Mouse (Mus musculus) limb, embryonic 10.5 days (tissue): ENCODE data around the gene Ibsp. TPM values are rescaled to one million over a fixed set of nuclear protein-coding genes. Genes with fewer than 3 reads are reported as not detected.

Source experiments
- DNase-seq: peaks from one replicate; pipeline ENCODE4 v3.0.0-alpha.2; 2017; ENCODE audit warnings: low spot score
- H3K27ac ChIP-seq: fragments of 300-500 bp; sonication (generic); 2 replicates; pipeline ENCODE4 v1.5.1; 2016; ENCODE audit warnings: mild to moderate bottlenecking
- H3K27me3 ChIP-seq: fragments of 300-500 bp; sonication (generic); 2 replicates; pipeline ENCODE4 v1.6.1; 2016; ENCODE audit warnings: low read depth, mild to moderate bottlenecking; ENCODE audit not compliant: poor library complexity, severe bottlenecking
- H3K36me3 ChIP-seq: fragments of 300-500 bp; sonication (generic); 2 replicates; pipeline ENCODE4 v1.6.1; 2016; ENCODE audit warnings: mild to moderate bottlenecking, moderate library complexity
- H3K4me1 ChIP-seq: fragments of 300-500 bp; sonication (generic); 2 replicates; pipeline ENCODE4 v1.6.1; 2016
- H3K4me3 ChIP-seq: fragments of 300-500 bp; sonication (generic); 2 replicates; pipeline ENCODE4 v1.5.1; 2016; ENCODE audit warnings: mild to moderate bottlenecking, moderate library complexity
- H3K9me3 ChIP-seq: fragments of 300-500 bp; sonication (generic); replicated peaks from 2 replicates; pipeline ENCODE4 v1.6.1; 2016; ENCODE audit warnings: mild to moderate bottlenecking
- whole genome bisulfite sequencing: fragments of 180-500 bp; shearing (Covaris S2); methylation state at CpG from one replicate; pipeline ENCODE4 v1.1.7; 2016; 5-methylcytosine and 5-hydroxymethylcytosine counted together
- polyA plus RNA-seq: library from polyadenylated mRNA; unstranded; fragments of >200 nt; fragmentation: Nextera tagmentation; extraction: Ambion mirVana; gene quantifications from 2 replicates; pipeline ENCODE4 v1.2.1, GENCODE M21; 2016

Ibsp gene
- polyA plus RNA-seq, 1 experiment from 2014 or later = not detected

- no peak for DNase-seq
- Histone ChIP-seq H3K9me3 (no peaks in the 10 kb centered on the region), H3K4me3 (no peak overlapping the region), H3K27me3 (no peaks in the 10 kb centered on the region), H3K27ac (no peak overlapping the region), H3K4me1 (0 out of 2 replicates have a peak, but pooled peaks cover 3% of the 10 kb centered on the region), H3K36me3 (no peaks in the 10 kb centered on the region)
- WGBS = 86% methylated on average over 5 of the region's 5 CpGs
These were observed 31.1 kb downstream of the Ibsp start for GRCm38 (mm10) chr5:104330088-104330487.

DNA sequence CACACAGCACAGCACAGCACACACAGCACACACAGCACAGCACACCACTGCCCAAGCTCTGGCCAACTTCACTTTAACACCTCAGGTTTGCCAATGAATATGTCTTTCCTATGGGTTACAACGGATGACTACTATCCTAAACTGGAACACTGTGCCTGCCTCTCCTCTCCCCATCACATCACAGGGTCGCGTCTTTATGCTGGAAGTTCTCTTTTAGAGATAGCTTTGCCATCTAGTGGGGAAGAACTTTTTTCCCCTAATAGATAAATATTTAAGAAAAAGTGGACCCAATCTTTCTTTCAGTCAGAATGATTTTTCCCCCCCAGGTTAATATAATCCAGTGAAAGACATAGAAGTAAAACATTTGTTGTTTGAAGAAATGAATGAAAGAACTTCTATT, 33.3 kb downstream of the Ibsp start:
- 79% methylated on average over 3 of the region's 3 CpGs for WGBS
- no peaks in the 10 kb centered on the region for H3K27me3 ChIP-seq
- no peaks in the 10 kb centered on the region for H3K36me3 ChIP-seq
- H3K4me3 ChIP-seq = no peak overlapping the region
- no peak for DNase-seq
- no peaks in the 10 kb centered on the region for H3K9me3 ChIP-seq
- no peak overlapping the region for H3K27ac ChIP-seq
- 0 out of 2 replicates have a peak, but pooled peaks cover 3% of the 10 kb centered on the region for H3K4me1 ChIP-seq

DNA sequence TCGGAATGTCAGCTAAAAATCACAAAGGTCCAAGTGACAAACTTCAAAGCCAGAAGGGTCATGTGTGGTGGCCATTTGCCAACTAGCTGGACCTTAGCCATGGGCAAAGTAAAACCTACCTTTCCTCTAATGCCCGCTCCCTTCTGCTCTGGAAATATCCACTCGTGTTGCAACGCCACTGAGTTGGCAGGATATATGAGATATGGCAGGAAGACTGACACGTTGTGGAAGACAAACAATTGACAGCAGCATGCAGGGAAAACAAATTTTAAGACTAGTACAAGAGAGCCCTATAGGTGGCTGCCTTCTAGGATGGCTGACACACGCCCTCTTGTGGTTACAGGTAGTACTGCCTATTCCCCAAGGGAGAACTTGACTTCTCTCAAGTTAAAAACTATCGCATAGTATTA, 34.3 kb downstream of the Ibsp start:
- 50% methylated on average over 7 of the region's 7 CpGs for WGBS
- peak; percentile 54 for DNase-seq
- Histone ChIP-seq H3K9me3 (no peaks in the 10 kb centered on the region), H3K27me3 (0 out of 2 replicates have a peak, but pooled peaks cover 9% of the 10 kb centered on the region), H3K36me3 (no peaks in the 10 kb centered on the region), H3K4me1 (0 out of 2 replicates have a peak, but pooled peaks cover 3% of the 10 kb centered on the region), H3K27ac (no peak overlapping the region), H3K4me3 (no peak overlapping the region)

DNA sequence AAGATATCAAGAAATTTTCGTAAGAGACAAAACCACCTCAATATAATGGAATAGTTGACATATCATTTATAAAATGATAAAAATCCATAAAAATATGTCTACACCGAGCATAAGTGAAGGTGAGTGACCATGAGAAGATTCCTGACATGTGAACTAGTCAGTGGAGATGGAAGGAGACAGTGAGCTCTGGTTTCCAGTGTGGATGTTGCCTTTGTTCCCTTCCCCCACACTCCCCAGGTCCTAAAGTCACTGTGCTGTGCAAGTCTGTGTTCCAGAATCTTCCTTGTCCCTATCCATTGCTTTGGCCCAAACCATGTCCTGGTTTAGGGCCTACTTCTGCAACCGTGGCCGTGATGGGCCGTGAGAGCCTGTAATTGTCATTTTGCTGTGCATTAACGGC, 34.7 kb downstream of the Ibsp start:
- H3K36me3 ChIP-seq = no peaks in the 10 kb centered on the region
- 0 out of 2 replicates have a peak, but pooled peaks cover 3% of the 10 kb centered on the region for H3K4me1 ChIP-seq
- DNase-seq = no peak
- H3K4me3 ChIP-seq = no peak overlapping the region
- 0 out of 2 replicates have a peak, but pooled peaks cover 9% of the 10 kb centered on the region for H3K27me3 ChIP-seq
- no peak overlapping the region for H3K27ac ChIP-seq
- 84% methylated on average over 6 of the region's 6 CpGs for WGBS
- no peaks in the 10 kb centered on the region for H3K9me3 ChIP-seq

DNA sequence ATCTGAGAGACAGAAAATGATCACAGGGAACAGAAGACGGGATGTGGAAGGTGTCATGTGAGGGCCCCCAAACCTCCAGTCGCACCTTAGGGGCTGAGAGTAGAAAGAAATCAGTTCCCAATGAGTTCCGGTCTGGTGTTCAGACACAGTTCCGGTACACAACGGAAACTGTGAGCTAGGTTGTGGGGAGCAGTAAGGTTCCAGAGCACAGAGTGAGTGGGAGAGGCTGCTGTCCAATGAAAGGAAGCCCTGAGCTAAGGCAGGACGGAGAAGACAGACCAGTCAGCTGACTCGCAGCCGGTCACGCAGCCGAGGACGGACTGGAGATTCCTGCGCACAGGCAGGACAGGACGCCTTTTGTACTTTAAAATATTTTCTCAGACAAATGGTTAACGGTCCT, 35.5 kb downstream of the Ibsp start:
- H3K27ac ChIP-seq = no peak overlapping the region
- no peaks in the 10 kb centered on the region for H3K9me3 ChIP-seq
- 0 out of 2 replicates have a peak, but pooled peaks cover 9% of the 10 kb centered on the region for H3K27me3 ChIP-seq
- H3K36me3 ChIP-seq = no peaks in the 10 kb centered on the region
- H3K4me1 ChIP-seq = peaks cover 3% of the 10 kb centered on the region; the same call in 1 of the 2 replicates
- no peak for DNase-seq
- 87% methylated on average over 14 of the region's 14 CpGs for WGBS
- H3K4me3 ChIP-seq = no peak overlapping the region

GRCm38 (mm10) chr5:104335962-104336361, 37.0 kb downstream of the Ibsp start:
- DNase-seq = no peak
- H3K27ac ChIP-seq = no peak overlapping the region
- no peak overlapping the region for H3K4me3 ChIP-seq
- H3K27me3 ChIP-seq = 0 out of 2 replicates have a peak, but pooled peaks cover 9% of the 10 kb centered on the region
- WGBS = 90% methylated on average over 5 of the region's 5 CpGs
- H3K36me3 ChIP-seq = no peaks in the 10 kb centered on the region
- H3K4me1 ChIP-seq = peaks cover 10% of the 10 kb centered on the region; the same call in 1 of the 2 replicates
- no peaks in the 10 kb centered on the region for H3K9me3 ChIP-seq

DNA sequence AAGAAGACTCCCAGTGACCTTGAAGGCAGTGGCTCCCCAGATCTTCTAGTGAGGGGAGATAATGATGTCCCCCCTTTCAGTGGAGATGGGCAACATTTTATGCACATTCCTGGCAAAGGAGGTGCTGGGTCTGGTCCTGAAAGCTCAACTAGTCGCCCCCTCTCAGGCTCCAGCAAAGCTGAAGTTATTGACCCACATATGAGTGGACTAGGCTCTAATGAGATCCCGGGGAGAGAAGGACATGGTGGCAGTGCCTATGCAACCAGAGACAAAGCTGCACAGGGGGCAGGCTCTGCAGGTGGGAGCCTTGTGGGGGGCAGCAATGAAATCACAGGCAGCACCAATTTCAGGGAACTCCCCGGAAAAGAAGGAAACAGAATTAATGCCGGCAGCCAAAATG, 38.5 kb downstream of the Ibsp start:
- no peaks in the 10 kb centered on the region for H3K9me3 ChIP-seq
- no peak overlapping the region for H3K27ac ChIP-seq
- peaks cover 10% of the 10 kb centered on the region; the same call in 1 of the 2 replicates for H3K4me1 ChIP-seq
- H3K36me3 ChIP-seq = no peaks in the 10 kb centered on the region
- 0 out of 2 replicates have a peak, but pooled peaks cover 9% of the 10 kb centered on the region for H3K27me3 ChIP-seq
- no peak for DNase-seq
- no peak overlapping the region for H3K4me3 ChIP-seq
- WGBS = 86% methylated on average over 4 of the region's 4 CpGs

DNA sequence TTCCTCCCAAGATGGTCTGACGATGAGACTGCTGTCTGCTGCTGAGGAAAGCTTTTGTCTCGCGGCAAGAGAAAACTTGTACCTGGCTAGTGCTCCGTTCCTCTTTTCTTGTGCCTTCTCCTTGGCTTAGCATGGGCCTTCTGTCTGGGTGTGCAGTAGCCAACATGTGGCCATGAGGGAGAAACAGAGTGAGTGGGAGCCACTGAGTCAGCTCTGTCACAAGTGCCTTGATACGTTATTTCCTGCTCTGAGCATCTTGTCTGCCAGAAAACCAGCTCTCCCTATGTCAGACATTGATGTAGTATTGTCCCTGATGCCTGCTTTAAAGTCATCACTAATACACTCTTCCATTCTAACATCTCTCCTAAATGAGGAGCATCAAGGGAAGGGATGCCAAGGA, 40.0 kb downstream of the Ibsp start:
- Histone ChIP-seq H3K9me3 (no peaks in the 10 kb centered on the region), H3K27ac (no peak overlapping the region), H3K4me1 (peaks cover 7% of the 10 kb centered on the region; the same call in 1 of the 2 replicates), H3K36me3 (no peaks in the 10 kb centered on the region), H3K4me3 (no peak overlapping the region), H3K27me3 (0 out of 2 replicates have a peak, but pooled peaks cover 9% of the 10 kb centered on the region)
- DNase-seq = no peak
- 83% methylated on average over 5 of the region's 5 CpGs for WGBS

- H3K36me3 ChIP-seq = no peaks in the 10 kb centered on the region
- WGBS = 30% methylated on average over 14 of the region's 14 CpGs
- H3K27me3 ChIP-seq = 0 out of 2 replicates have a peak, but pooled peaks cover 9% of the 10 kb centered on the region
- peaks cover 7% of the 10 kb centered on the region; the same call in 1 of the 2 replicates for H3K4me1 ChIP-seq
- H3K9me3 ChIP-seq = no peaks in the 10 kb centered on the region
- no peak overlapping the region for H3K27ac ChIP-seq
- peak; percentile 59 for DNase-seq
- no peak overlapping the region for H3K4me3 ChIP-seq
These were observed 40.9 kb downstream of the Ibsp start for GRCm38 (mm10) chr5:104339706-104340512.

DNA sequence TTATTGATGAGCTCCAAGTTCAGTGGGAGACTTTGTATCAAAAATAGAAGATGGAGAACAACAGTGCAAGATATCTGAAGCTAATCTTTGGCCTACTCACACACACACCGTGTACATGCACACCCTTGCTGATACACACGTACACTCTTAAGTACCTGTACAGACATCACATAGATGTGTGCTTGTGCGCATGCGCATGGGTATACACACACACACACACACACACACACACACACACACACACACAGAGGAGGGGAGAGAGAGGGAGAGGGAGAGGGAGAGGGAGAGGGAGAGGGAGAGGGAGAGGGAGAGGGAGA, 41.5 kb downstream of the Ibsp start:
- Histone ChIP-seq H3K36me3 (no peaks in the 10 kb centered on the region), H3K27ac (no peak overlapping the region), H3K27me3 (0 out of 2 replicates have a peak, but pooled peaks cover 9% of the 10 kb centered on the region), H3K4me3 (no peak overlapping the region), H3K4me1 (peaks cover 11% of the 10 kb centered on the region), H3K9me3 (no peaks in the 10 kb centered on the region)
- 82% methylated on average over 4 of the region's 4 CpGs for WGBS
- no peak for DNase-seq

DNA sequence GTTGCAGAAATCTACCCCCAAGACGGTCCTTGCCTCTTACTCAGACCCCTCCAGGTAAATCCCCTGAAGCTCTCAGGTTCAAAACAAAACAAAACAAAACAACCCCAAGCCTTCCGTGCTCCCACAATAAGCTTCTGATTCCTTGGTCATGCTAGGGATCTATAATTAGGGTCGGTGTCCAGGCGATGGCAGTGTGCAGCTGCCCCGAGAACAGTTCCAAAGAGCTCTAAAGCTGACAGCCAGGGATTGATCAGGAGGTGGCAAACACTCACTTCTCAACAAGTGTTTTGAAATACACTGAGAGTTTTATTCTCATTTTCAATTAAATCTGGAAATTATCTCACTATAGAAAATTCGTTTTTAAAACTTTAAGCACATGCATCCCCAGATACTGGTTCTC, 43.9 kb downstream of the Ibsp start:
- no peak overlapping the region for H3K4me3 ChIP-seq
- H3K36me3 ChIP-seq = no peaks in the 10 kb centered on the region
- 0 out of 2 replicates have a peak, but pooled peaks cover 3% of the 10 kb centered on the region for H3K27me3 ChIP-seq
- WGBS = 56% methylated on average over 6 of the region's 6 CpGs
- peaks cover 12% of the 10 kb centered on the region for H3K4me1 ChIP-seq
- no peak overlapping the region for H3K27ac ChIP-seq
- no peaks in the 10 kb centered on the region for H3K9me3 ChIP-seq
- no peak for DNase-seq

- Histone ChIP-seq H3K9me3 (no peaks in the 10 kb centered on the region), H3K27ac (peak overlapping the region; percentile 56; the same call in 1 of the 2 replicates), H3K4me3 (no peak overlapping the region), H3K4me1 (peaks cover 10% of the 10 kb centered on the region), H3K27me3 (no peaks in the 10 kb centered on the region), H3K36me3 (no peaks in the 10 kb centered on the region)
- no peak for DNase-seq
- WGBS = 74% methylated on average over 9 of the region's 9 CpGs
These were observed 45.7 kb downstream of the Ibsp start for GRCm38 (mm10) chr5:104344526-104345240.

GRCm38 (mm10) chr5:104345241-104345630, 46.3 kb downstream of the Ibsp start:
- H3K27me3 ChIP-seq = no peaks in the 10 kb centered on the region
- WGBS = 78% methylated on average over 6 of the region's 6 CpGs
- peak overlapping the region; percentile 56; the same call in 1 of the 2 replicates for H3K27ac ChIP-seq
- no peaks in the 10 kb centered on the region for H3K9me3 ChIP-seq
- H3K4me3 ChIP-seq = no peak overlapping the region
- peak; percentile 46 for DNase-seq
- peaks cover 5% of the 10 kb centered on the region for H3K4me1 ChIP-seq
- H3K36me3 ChIP-seq = no peaks in the 10 kb centered on the region
